Mouse (Mus musculus): ENCODE measurements around the gene Xiap. TPM values are rescaled to one million over a fixed set of nuclear protein-coding genes. Genes with fewer than 3 reads are reported as not detected.
"Not testable (repeated sequence)": the region's sequence is repeated elsewhere in the genome, so short reads cannot be mapped to it uniquely, and the experiment has no call there.

The Xiap gene
- 9.5 and 11.3 TPM in 2 replicates for polyA plus RNA-seq (2012; rRNA removed)

DNA sequence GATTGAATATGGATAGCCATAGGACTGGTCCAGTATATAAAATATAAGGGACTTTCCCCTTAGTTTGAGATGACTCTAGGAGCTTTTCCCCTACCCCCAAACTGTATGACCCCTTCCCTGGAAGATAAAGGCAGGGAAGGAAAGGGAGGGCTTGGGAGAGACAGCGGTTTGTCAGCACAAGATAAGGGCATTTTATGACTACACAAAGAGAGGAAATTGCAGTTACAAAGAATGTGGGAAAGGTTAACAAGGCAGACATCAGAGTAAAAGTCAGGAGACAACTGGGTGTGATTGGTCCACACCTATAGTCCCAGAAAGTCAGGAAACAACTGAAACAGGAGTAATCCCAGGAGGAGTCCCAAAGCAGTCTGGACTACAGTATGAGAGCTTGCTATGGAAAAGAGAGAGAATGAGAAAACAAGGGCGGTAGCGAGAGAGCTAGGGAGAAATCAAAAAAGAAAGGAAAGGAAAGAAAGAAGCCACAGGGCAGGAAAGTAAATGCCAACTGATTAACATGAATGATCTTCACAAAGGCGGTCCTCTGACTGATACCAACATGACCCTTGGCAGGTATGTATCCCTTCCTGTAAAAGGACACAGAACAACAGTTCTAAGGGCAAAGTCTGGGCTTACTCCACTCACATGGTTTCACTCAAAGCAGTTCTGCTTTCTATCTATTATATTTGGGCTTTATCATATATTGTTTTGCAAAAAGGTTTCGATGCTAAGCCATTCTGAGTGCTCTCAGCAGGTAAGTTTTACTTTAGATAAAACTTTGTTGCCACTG is at the start of gene Xiap:
Gene Xiap, plus strand, starts transcription at position 398 of the 787 bp plus-strand sequence.
- H3K27ac ChIP-seq (ENCODE audit: control insufficient read depth, insufficient read depth, low read length): no peak within 1 kb of the TSS
- no peaks in the 10 kb centered on the region for H3K27me3 ChIP-seq (ENCODE audit: control insufficient read depth, insufficient read depth, low read length)
- TF ChIP-seq CTCF (IDR thresholded peaks at IDR 0.05; ENCODE audit: borderline replicate concordance, control insufficient read depth, extremely low read depth, insufficient read depth, low read length, poor library complexity) (no peak), POLR2A (IDR thresholded peaks at IDR 0.05; ENCODE audit: control insufficient read depth, extremely low read depth, insufficient read depth, low read length, poor library complexity) (no peak)
- H3K4me3 ChIP-seq (ENCODE audit: control insufficient read depth, insufficient read depth, low read length): no peak within 1 kb of the TSS
- WGBS: 92% methylated on average over 5 of the region's 5 CpGs
- no peaks in the 10 kb centered on the region for H3K36me3 ChIP-seq (ENCODE audit: control insufficient read depth, insufficient read depth, low read length)
- H3K4me1 ChIP-seq (replicated peaks; ENCODE audit: control insufficient read depth, insufficient read depth, low read length): no peaks in the 10 kb centered on the region
- no peak for DNase-seq

GRCm38 (mm10) chrX:42012677-42013208 is 46.7 kb upstream of the Xiap start:
- H3K27me3 ChIP-seq (ENCODE audit: control insufficient read depth, insufficient read depth, low read length): no peaks in the 10 kb centered on the region
- H3K4me3 ChIP-seq (ENCODE audit: control insufficient read depth, insufficient read depth, low read length): no peak overlapping the region
- DNase-seq: no peak
- WGBS: 96% methylated on average over 2 of the region's 2 CpGs
- H3K36me3 ChIP-seq (ENCODE audit: control insufficient read depth, insufficient read depth, low read length): no peaks in the 10 kb centered on the region
- no peak for TF ChIP-seq POLR2A (IDR thresholded peaks at IDR 0.05; ENCODE audit: control insufficient read depth, extremely low read depth, insufficient read depth, low read length, poor library complexity)
- no peak for TF ChIP-seq CTCF (IDR thresholded peaks at IDR 0.05; ENCODE audit: borderline replicate concordance, control insufficient read depth, extremely low read depth, insufficient read depth, low read length, poor library complexity)
- H3K27ac ChIP-seq (ENCODE audit: control insufficient read depth, insufficient read depth, low read length): no peak overlapping the region
- no peaks in the 10 kb centered on the region for H3K4me1 ChIP-seq (replicated peaks; ENCODE audit: control insufficient read depth, insufficient read depth, low read length)

DNA sequence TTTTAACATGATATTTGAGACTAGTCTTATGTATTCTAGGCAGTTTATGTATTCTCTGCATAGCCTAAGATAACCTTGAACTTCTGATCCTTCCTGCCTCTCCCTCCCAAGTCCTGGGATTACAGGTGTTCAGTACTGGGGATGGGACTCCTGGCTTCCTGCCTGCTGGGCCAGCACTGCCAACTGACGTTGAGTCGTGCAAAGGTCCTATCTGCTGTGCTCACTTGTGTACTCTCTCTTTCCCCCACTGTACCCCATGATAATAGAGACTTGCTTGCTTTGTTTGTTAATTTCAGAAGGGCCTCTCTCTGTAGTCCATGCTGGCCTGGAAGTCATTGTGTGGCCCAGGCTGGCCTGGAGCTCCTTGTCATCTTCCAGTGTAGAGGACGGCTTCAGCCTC is 45.7 kb upstream of the Xiap start:
- Histone ChIP-seq H3K36me3 (ENCODE audit: control insufficient read depth, insufficient read depth, low read length) (no peaks in the 10 kb centered on the region), H3K27ac (ENCODE audit: control insufficient read depth, insufficient read depth, low read length) (no peak overlapping the region), H3K27me3 (ENCODE audit: control insufficient read depth, insufficient read depth, low read length) (no peaks in the 10 kb centered on the region), H3K4me3 (ENCODE audit: control insufficient read depth, insufficient read depth, low read length) (no peak overlapping the region), H3K4me1 (replicated peaks; ENCODE audit: control insufficient read depth, insufficient read depth, low read length) (no peaks in the 10 kb centered on the region)
- TF ChIP-seq CTCF (IDR thresholded peaks at IDR 0.05; ENCODE audit: borderline replicate concordance, control insufficient read depth, extremely low read depth, insufficient read depth, low read length, poor library complexity) (no peak), POLR2A (IDR thresholded peaks at IDR 0.05; ENCODE audit: control insufficient read depth, extremely low read depth, insufficient read depth, low read length, poor library complexity) (no peak)
- no peak for DNase-seq
- WGBS: 89% methylated on average over 3 of the region's 3 CpGs

DNA sequence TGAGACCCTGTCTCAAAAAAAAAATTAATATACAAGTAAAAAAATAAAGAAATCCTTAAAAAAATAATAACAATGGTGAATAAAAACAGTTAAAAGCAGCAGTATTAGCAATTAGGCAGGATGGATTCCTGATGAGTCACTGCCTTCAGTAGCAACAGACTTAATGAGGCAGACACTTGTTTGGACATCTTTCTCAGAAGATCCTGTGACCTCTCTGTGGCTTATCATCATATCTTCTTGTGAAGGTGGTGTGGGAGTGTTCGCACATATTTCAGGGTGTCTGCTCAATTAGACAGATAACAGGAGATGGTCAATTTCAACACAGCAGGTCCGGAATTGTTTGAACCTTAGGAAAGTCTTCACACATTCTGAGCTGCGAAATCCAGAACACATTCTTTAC is 45.0 kb upstream of the Xiap start:
- Histone ChIP-seq H3K4me3 (ENCODE audit: control insufficient read depth, insufficient read depth, low read length) (no peak overlapping the region), H3K27ac (ENCODE audit: control insufficient read depth, insufficient read depth, low read length) (no peak overlapping the region), H3K36me3 (ENCODE audit: control insufficient read depth, insufficient read depth, low read length) (no peaks in the 10 kb centered on the region), H3K4me1 (replicated peaks; ENCODE audit: control insufficient read depth, insufficient read depth, low read length) (no peaks in the 10 kb centered on the region), H3K27me3 (ENCODE audit: control insufficient read depth, insufficient read depth, low read length) (no peaks in the 10 kb centered on the region)
- no peak for TF ChIP-seq POLR2A (IDR thresholded peaks at IDR 0.05; ENCODE audit: control insufficient read depth, extremely low read depth, insufficient read depth, low read length, poor library complexity)
- no peak for DNase-seq
- 99% methylated on average over 3 of the region's 3 CpGs for WGBS

GRCm38 (mm10) chrX:42018030-42018429 is 41.4 kb upstream of the Xiap start:
- DNase-seq: no peak
- H3K36me3 ChIP-seq (ENCODE audit: control insufficient read depth, insufficient read depth, low read length): no peaks in the 10 kb centered on the region
- WGBS: 23% methylated on average over 1 of the region's 1 CpGs
- no peaks in the 10 kb centered on the region for H3K27me3 ChIP-seq (ENCODE audit: control insufficient read depth, insufficient read depth, low read length)
- no peak overlapping the region for H3K27ac ChIP-seq (ENCODE audit: control insufficient read depth, insufficient read depth, low read length)
- no peak for TF ChIP-seq CTCF (IDR thresholded peaks at IDR 0.05; ENCODE audit: borderline replicate concordance, control insufficient read depth, extremely low read depth, insufficient read depth, low read length, poor library complexity)
- no peak for TF ChIP-seq POLR2A (IDR thresholded peaks at IDR 0.05; ENCODE audit: control insufficient read depth, extremely low read depth, insufficient read depth, low read length, poor library complexity)
- no peaks in the 10 kb centered on the region for H3K4me1 ChIP-seq (replicated peaks; ENCODE audit: control insufficient read depth, insufficient read depth, low read length)
- no peak overlapping the region for H3K4me3 ChIP-seq (ENCODE audit: control insufficient read depth, insufficient read depth, low read length)

DNA sequence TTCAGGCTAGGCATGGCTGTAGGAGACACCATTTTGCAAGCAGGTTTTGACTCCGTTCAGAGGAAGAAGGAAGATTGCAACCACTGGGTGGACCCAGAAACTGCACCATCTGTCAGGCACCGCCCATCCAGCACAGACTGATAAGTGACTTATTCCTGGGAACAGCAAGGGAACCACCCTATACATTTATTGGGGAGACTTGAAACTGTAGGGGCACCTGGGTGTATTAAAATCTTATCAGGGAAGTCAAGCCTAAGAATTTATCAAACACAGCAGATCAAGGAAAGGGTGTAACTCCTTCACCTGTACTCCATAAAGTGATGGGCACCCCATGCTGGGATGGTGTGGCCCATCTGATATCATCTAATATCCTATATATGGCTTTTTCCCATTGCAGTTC is 40.0 kb upstream of the Xiap start:
- Histone ChIP-seq H3K27me3 (ENCODE audit: control insufficient read depth, insufficient read depth, low read length) (no peaks in the 10 kb centered on the region), H3K4me1 (replicated peaks; ENCODE audit: control insufficient read depth, insufficient read depth, low read length) (no peaks in the 10 kb centered on the region), H3K4me3 (ENCODE audit: control insufficient read depth, insufficient read depth, low read length) (no peak overlapping the region), H3K36me3 (ENCODE audit: control insufficient read depth, insufficient read depth, low read length) (no peaks in the 10 kb centered on the region), H3K27ac (ENCODE audit: control insufficient read depth, insufficient read depth, low read length) (no peak overlapping the region)
- no peak for DNase-seq
- 80% methylated on average over 2 of the region's 2 CpGs for WGBS
- TF ChIP-seq POLR2A (IDR thresholded peaks at IDR 0.05; ENCODE audit: control insufficient read depth, extremely low read depth, insufficient read depth, low read length, poor library complexity) (no peak), CTCF (IDR thresholded peaks at IDR 0.05; ENCODE audit: borderline replicate concordance, control insufficient read depth, extremely low read depth, insufficient read depth, low read length, poor library complexity) (no peak)

GRCm38 (mm10) chrX:42025802-42026440 is 33.6 kb upstream of the Xiap start:
- H3K4me3 ChIP-seq (ENCODE audit: control insufficient read depth, insufficient read depth, low read length); H3K27ac ChIP-seq (ENCODE audit: control insufficient read depth, insufficient read depth, low read length); H3K27me3 ChIP-seq (ENCODE audit: control insufficient read depth, insufficient read depth, low read length); H3K36me3 ChIP-seq (ENCODE audit: control insufficient read depth, insufficient read depth, low read length); H3K4me1 ChIP-seq (replicated peaks; ENCODE audit: control insufficient read depth, insufficient read depth, low read length); DNase-seq: not testable (repeated sequence)
- WGBS: no CpG with 5 or more reads among the region's 3 CpGs

- not testable (repeated sequence) for H3K4me3 ChIP-seq (ENCODE audit: control insufficient read depth, insufficient read depth, low read length); DNase-seq; H3K4me1 ChIP-seq (replicated peaks; ENCODE audit: control insufficient read depth, insufficient read depth, low read length); H3K27me3 ChIP-seq (ENCODE audit: control insufficient read depth, insufficient read depth, low read length); H3K27ac ChIP-seq (ENCODE audit: control insufficient read depth, insufficient read depth, low read length); H3K36me3 ChIP-seq (ENCODE audit: control insufficient read depth, insufficient read depth, low read length)
- 92% methylated on average over 2 of the region's 2 CpGs for WGBS
Measured at GRCm38 (mm10) chrX:42026981-42027380, 32.5 kb upstream of the Xiap start.

All from thymus, adult 2 months (tissue).